Mouse (Mus musculus): ENCODE results near the gene Tango6. TPM values are rescaled to one million over a fixed set of nuclear protein-coding genes. Genes with fewer than 3 reads are reported as not detected.

Tango6 gene
- total and polyA plus RNA-seq, 2 experiments from 2014 or later, result 4.0 to 13.5 TPM

- Histone ChIP-seq H3K9ac (replicated peaks; ENCODE audit: low read depth, low read length) (no peak overlapping the region), H3K27me3 (ENCODE audit: control insufficient read depth, insufficient read depth, low read length) (no peaks in the 10 kb centered on the region), H3K9me3 (replicated peaks; ENCODE audit: control insufficient read depth, low read length) (no peaks in the 10 kb centered on the region), H3K4me2 (ENCODE audit: low read depth, low read length) (no peak overlapping the region), H3K36me3 (replicated peaks; ENCODE audit: control insufficient read depth, insufficient read depth, low read length) (0 out of 2 replicates have a peak, but pooled peaks cover 4% of the 10 kb centered on the region), H3K27ac (ENCODE audit: low read depth) (no peak overlapping the region), H3K4me3 (ENCODE audit: low read depth, low read length) (no peak overlapping the region), H3K4me1 (ENCODE audit: control insufficient read depth, insufficient read depth) (peaks cover 8% of the 10 kb centered on the region)
- no peak for ATAC-seq (ENCODE audit: insufficient read depth, low read depth)
- TF ChIP-seq EP300 (IDR thresholded peaks at IDR 0.05; ENCODE audit: low read depth), result no peak
- no peak for TF ChIP-seq CTCF (IDR thresholded peaks at IDR 0.05; ENCODE audit: low read depth)
- no peak for DNase-seq (ENCODE audit: low spot score)
- 68% methylated on average over 4 of the region's 4 CpGs for WGBS
Observed at GRCm38 (mm10) chr8:106817171-106817545, 134.3 kb downstream of the Tango6 start.

GRCm38 (mm10) chr8:106818626-106819515 is 136.0 kb downstream of the Tango6 start:
- H3K4me3 ChIP-seq (ENCODE audit: low read depth, low read length), result no peak overlapping the region
- no peak overlapping the region for H3K27ac ChIP-seq (ENCODE audit: low read depth)
- H3K4me2 ChIP-seq (ENCODE audit: low read depth, low read length), result no peak overlapping the region
- no peak overlapping the region for H3K9ac ChIP-seq (replicated peaks; ENCODE audit: low read depth, low read length)
- WGBS, result 83% methylated on average over 17 of the region's 17 CpGs
- no peaks in the 10 kb centered on the region for H3K27me3 ChIP-seq (ENCODE audit: control insufficient read depth, insufficient read depth, low read length)
- DNase-seq (ENCODE audit: low spot score), result no peak
- ATAC-seq (ENCODE audit: insufficient read depth, low read depth), result no peak
- peaks cover 15% of the 10 kb centered on the region; the same call in 1 of the 2 replicates for H3K36me3 ChIP-seq (replicated peaks; ENCODE audit: control insufficient read depth, insufficient read depth, low read length)
- H3K4me1 ChIP-seq (ENCODE audit: control insufficient read depth, insufficient read depth), result peaks cover 6% of the 10 kb centered on the region; the same call in 1 of the 2 replicates
- TF ChIP-seq CTCF (IDR thresholded peaks at IDR 0.05; ENCODE audit: low read depth) (no peak), EP300 (IDR thresholded peaks at IDR 0.05; ENCODE audit: low read depth) (no peak)
- H3K9me3 ChIP-seq (replicated peaks; ENCODE audit: control insufficient read depth, low read length), result no peaks in the 10 kb centered on the region

GRCm38 (mm10) chr8:106819581-106819980 is 136.7 kb downstream of the Tango6 start:
- DNase-seq (ENCODE audit: low spot score), result no peak
- 86% methylated on average over 3 of the region's 3 CpGs for WGBS

GRCm38 (mm10) chr8:106820553-106821515 is 138.0 kb downstream of the Tango6 start:
- TF ChIP-seq CTCF (IDR thresholded peaks at IDR 0.05; ENCODE audit: low read depth) (no peak), EP300 (IDR thresholded peaks at IDR 0.05; ENCODE audit: low read depth) (no peak)
- no peak overlapping the region for H3K4me3 ChIP-seq (ENCODE audit: low read depth, low read length)
- ATAC-seq (ENCODE audit: insufficient read depth, low read depth) (no peak), DNase-seq (ENCODE audit: low spot score) (no peak)
- no peak overlapping the region for H3K9ac ChIP-seq (replicated peaks; ENCODE audit: low read depth, low read length)
- no peaks in the 10 kb centered on the region for H3K9me3 ChIP-seq (replicated peaks; ENCODE audit: control insufficient read depth, low read length)
- peaks cover 2% of the 10 kb centered on the region; the same call in 1 of the 2 replicates for H3K4me1 ChIP-seq (ENCODE audit: control insufficient read depth, insufficient read depth)
- no peaks in the 10 kb centered on the region for H3K27me3 ChIP-seq (ENCODE audit: control insufficient read depth, insufficient read depth, low read length)
- peaks cover 15% of the 10 kb centered on the region; the same call in 1 of the 2 replicates for H3K36me3 ChIP-seq (replicated peaks; ENCODE audit: control insufficient read depth, insufficient read depth, low read length)
- H3K4me2 ChIP-seq (ENCODE audit: low read depth, low read length), result no peak overlapping the region
- 70% methylated on average over 14 of the region's 14 CpGs for WGBS
- no peak overlapping the region for H3K27ac ChIP-seq (ENCODE audit: low read depth)

More at GRCm38 (mm10) chr8:106819581-106819980, 136.7 kb downstream of the Tango6 start:
- no peak overlapping the region for H3K27ac ChIP-seq (ENCODE audit: low read depth)
- no peak overlapping the region for H3K4me3 ChIP-seq (ENCODE audit: low read depth, low read length)
- no peak for ATAC-seq (ENCODE audit: insufficient read depth, low read depth)
- no peaks in the 10 kb centered on the region for H3K9me3 ChIP-seq (replicated peaks; ENCODE audit: control insufficient read depth, low read length)
- H3K27me3 ChIP-seq (ENCODE audit: control insufficient read depth, insufficient read depth, low read length), result no peaks in the 10 kb centered on the region
- H3K36me3 ChIP-seq (replicated peaks; ENCODE audit: control insufficient read depth, insufficient read depth, low read length), result peaks cover 15% of the 10 kb centered on the region; the same call in 1 of the 2 replicates
- H3K9ac ChIP-seq (replicated peaks; ENCODE audit: low read depth, low read length), result no peak overlapping the region
- no peak for TF ChIP-seq CTCF (IDR thresholded peaks at IDR 0.05; ENCODE audit: low read depth)
- no peak for TF ChIP-seq EP300 (IDR thresholded peaks at IDR 0.05; ENCODE audit: low read depth)
- H3K4me1 ChIP-seq (ENCODE audit: control insufficient read depth, insufficient read depth), result peaks cover 6% of the 10 kb centered on the region; the same call in 1 of the 2 replicates
- H3K4me2 ChIP-seq (ENCODE audit: low read depth, low read length), result no peak overlapping the region

- Histone ChIP-seq H3K4me2 (ENCODE audit: low read depth, low read length) (no peak overlapping the region), H3K36me3 (replicated peaks; ENCODE audit: control insufficient read depth, insufficient read depth, low read length) (0 out of 2 replicates have a peak, but pooled peaks cover 5% of the 10 kb centered on the region), H3K27ac (ENCODE audit: low read depth) (no peak overlapping the region), H3K27me3 (ENCODE audit: control insufficient read depth, insufficient read depth, low read length) (no peaks in the 10 kb centered on the region), H3K9ac (replicated peaks; ENCODE audit: low read depth, low read length) (no peak overlapping the region), H3K9me3 (replicated peaks; ENCODE audit: control insufficient read depth, low read length) (no peaks in the 10 kb centered on the region), H3K4me3 (ENCODE audit: low read depth, low read length) (no peak overlapping the region), H3K4me1 (ENCODE audit: control insufficient read depth, insufficient read depth) (no peaks in the 10 kb centered on the region)
- WGBS, result 87% methylated on average over 6 of the region's 6 CpGs
- TF ChIP-seq CTCF (IDR thresholded peaks at IDR 0.05; ENCODE audit: low read depth) (no peak), EP300 (IDR thresholded peaks at IDR 0.05; ENCODE audit: low read depth) (no peak)
- no peak for DNase-seq (ENCODE audit: low spot score)
- ATAC-seq (ENCODE audit: insufficient read depth, low read depth), result no peak
Observed at GRCm38 (mm10) chr8:106828921-106829320, 146.1 kb downstream of the Tango6 start.
